Mouse (Mus musculus): Measurements from ENCODE around the gene Rnaseh2a. TPM values are rescaled to one million over a fixed set of nuclear protein-coding genes. Genes with fewer than 3 reads are reported as not detected.

The Rnaseh2a gene
- polyA plus RNA-seq, 1 experiment from 2014 or later: 67.1 TPM

DNA sequence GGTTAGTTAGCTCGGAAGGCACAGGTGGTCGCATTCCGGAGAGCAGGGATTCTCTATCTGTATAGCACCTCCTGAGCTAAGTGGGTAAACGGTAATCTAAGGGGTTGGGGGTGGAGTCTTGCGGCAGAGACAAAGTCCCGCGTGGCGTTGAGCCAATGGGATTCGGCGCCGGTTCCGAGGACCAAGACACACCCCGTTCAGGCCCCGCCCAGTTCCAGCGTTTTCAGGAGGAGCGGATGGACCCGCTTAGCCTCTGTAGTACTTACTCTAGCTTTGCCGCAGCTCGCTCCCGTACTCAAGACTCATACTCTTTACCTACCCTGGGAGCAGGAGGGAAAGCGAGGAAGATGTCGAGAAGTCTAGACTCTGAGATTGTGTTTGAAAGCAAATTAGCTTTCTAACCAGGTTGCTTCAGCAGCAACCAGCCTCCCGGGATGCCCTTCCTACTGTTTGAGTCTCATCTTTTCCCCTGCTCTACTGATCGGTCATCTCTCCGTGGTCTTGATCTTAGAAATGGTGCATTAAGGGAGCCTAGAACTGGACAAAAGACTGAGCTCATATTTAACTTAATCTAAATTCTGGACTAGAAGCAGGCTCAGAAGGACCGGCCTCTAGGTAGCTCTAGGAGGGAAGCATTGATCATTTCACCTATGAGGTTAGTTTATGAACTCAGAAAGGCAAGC lies 24.9 kb downstream of the Rnaseh2a start:
- ATAC-seq: no peak

GRCm38 (mm10) chr8:84943699-84944098 lies 25.9 kb downstream of the Rnaseh2a start:
- no peaks in the 10 kb centered on the region for H3K9me3 ChIP-seq (ENCODE audit: low read length)
- peaks cover 11% of the 10 kb centered on the region for H3K4me1 ChIP-seq (ENCODE audit: insufficient read depth)
- H3K36me3 ChIP-seq (replicated peaks; ENCODE audit: insufficient read depth, low read length): no peaks in the 10 kb centered on the region
- H3K4me3 ChIP-seq (ENCODE audit: low read depth, low read length): no peak overlapping the region
- DNase-seq: no peak
- H3K4me2 ChIP-seq (ENCODE audit: low read depth, low read length): no peak overlapping the region
- peaks cover 60% of the 10 kb centered on the region for H3K27me3 ChIP-seq (ENCODE audit: insufficient read depth, low read length)
- TF ChIP-seq CTCF (IDR thresholded peaks at IDR 0.05; ENCODE audit: low read depth) (no peak), EP300 (IDR thresholded peaks at IDR 0.05; ENCODE audit: low read depth) (no peak)
- no peak overlapping the region for H3K27ac ChIP-seq (ENCODE audit: low read depth)
- WGBS (ENCODE audit: insufficient replicate concordance): 17% methylated on average over 4 of the region's 4 CpGs
- ATAC-seq: no peak
- H3K9ac ChIP-seq (replicated peaks): no peak overlapping the region

More for the DNA sequence above, 24.9 kb downstream of the Rnaseh2a start:
- Histone ChIP-seq H3K36me3 (replicated peaks; ENCODE audit: insufficient read depth, low read length) (no peaks in the 10 kb centered on the region), H3K4me3 (ENCODE audit: low read depth, low read length) (no peak overlapping the region), H3K4me1 (ENCODE audit: insufficient read depth) (peaks cover 11% of the 10 kb centered on the region), H3K9me3 (ENCODE audit: low read length) (no peaks in the 10 kb centered on the region), H3K27me3 (ENCODE audit: insufficient read depth, low read length) (peaks cover 60% of the 10 kb centered on the region), H3K4me2 (ENCODE audit: low read depth, low read length) (peak overlapping the region; percentile 35; the same call in 1 of the 2 replicates), H3K27ac (ENCODE audit: low read depth) (no peak overlapping the region), H3K9ac (replicated peaks) (no peak overlapping the region)
- TF ChIP-seq CTCF (IDR thresholded peaks at IDR 0.05; ENCODE audit: low read depth): no peak
- TF ChIP-seq EP300 (IDR thresholded peaks at IDR 0.05; ENCODE audit: low read depth): no peak
- WGBS (ENCODE audit: insufficient replicate concordance): 4% methylated on average over 26 of the region's 26 CpGs
- DNase-seq: peak; percentile 75

DNA sequence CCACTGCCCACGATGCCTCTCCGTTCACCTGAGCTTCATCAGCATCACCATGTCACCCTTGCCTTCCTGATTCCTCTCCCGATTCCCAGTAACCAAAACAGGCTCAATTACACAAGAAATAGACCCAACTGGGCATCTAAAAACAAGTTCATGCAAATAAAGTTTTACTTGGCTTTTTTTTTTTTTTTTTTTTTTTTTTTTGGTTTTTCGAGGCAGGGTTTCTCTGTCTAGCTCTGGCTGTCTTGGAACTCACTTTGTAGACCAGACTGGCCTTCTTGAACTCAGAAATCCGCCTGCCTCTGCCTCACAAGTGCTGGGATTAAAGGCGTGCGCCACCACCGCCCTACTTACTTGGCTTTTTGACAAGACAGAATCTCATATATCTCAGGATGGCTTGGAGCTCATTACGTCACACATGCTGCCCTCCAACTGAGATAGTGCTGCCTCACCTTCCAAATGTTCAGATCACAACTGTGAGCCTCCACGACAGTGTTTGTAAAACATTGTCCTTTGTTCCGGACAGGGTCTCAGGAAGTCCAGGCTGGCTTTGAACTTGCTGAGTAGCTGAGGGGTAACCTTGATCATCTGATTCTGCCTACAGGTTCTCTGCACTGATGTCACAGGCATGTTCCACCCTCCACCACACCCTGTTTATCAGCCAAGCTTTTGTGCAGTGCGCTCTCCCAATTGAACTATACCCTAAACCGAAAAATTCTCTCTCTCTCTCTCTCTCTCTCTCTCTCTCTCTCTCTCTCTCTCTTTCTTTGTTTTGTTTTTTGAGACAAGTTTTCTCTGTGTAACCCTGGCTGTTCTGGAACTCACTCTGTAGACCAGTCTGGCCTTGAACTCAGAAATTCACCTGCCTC lies 31.7 kb downstream of the Rnaseh2a start:
- no peaks in the 10 kb centered on the region; the same call in none of the 2 replicates for H3K4me1 ChIP-seq (ENCODE audit: insufficient read depth)
- no peak overlapping the region; the same call in 1 of the 2 replicates for H3K4me3 ChIP-seq (ENCODE audit: low read depth, low read length)
- DNase-seq: no peak
- peaks cover 52% of the 10 kb centered on the region for H3K27me3 ChIP-seq (ENCODE audit: insufficient read depth, low read length)
- no peak for ATAC-seq
- H3K36me3 ChIP-seq (replicated peaks; ENCODE audit: insufficient read depth, low read length): no peaks in the 10 kb centered on the region
- H3K27ac ChIP-seq (ENCODE audit: low read depth): no peak overlapping the region
- peak overlapping the region; percentile 70; the same call in 1 of the 2 replicates for H3K4me2 ChIP-seq (ENCODE audit: low read depth, low read length)
- no peaks in the 10 kb centered on the region for H3K9me3 ChIP-seq (ENCODE audit: low read length)
- no peak overlapping the region for H3K9ac ChIP-seq (replicated peaks)
- 53% methylated on average over 13 of the region's 13 CpGs for WGBS (ENCODE audit: insufficient replicate concordance)
- TF ChIP-seq CTCF (IDR thresholded peaks at IDR 0.05; ENCODE audit: low read depth): no peak
- no peak for TF ChIP-seq EP300 (IDR thresholded peaks at IDR 0.05; ENCODE audit: low read depth)

DNA sequence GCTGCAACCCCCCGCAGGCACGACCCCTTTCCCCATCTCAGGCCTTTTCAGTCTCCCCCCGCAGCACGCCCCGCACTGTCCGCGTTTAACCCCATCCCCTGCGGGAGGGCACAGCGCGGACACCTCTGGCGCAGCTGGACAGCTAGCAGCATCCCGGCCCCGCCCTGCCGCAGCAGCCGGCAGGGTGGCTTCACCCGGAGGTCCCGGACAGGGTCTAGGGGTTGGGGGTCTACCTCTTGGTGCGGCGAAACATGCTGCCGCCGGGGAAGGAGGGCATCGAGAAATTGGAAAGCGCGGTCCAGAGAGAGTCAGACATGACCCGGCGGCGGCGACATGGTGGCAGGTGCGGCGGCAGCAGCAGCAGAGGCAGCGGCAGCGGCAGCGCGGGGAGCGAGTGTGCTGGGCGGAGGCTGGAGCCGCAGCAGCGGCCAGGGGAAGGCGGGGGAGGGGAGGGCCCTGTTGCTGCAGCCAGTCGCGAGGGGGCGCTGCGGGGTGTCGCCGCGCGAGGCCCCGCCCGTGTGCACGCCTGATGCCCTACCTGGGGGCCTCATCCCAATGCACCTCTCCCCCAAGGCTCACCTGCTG lies 32.5 kb downstream of the Rnaseh2a start, which contains the start of gene Mast1:
Gene Mast1, minus strand, starts transcription at position 398 of the 585 bp plus-strand sequence.
- Histone ChIP-seq H3K9me3 (ENCODE audit: low read length) (no peaks in the 10 kb centered on the region), H3K27me3 (ENCODE audit: insufficient read depth, low read length) (peaks cover 52% of the 10 kb centered on the region), H3K27ac (ENCODE audit: low read depth) (no peak within 1 kb of the TSS), H3K4me2 (ENCODE audit: low read depth, low read length) (peak within 1 kb of the TSS; percentile 70), H3K9ac (replicated peaks) (0 out of 2 replicates have a peak within 1 kb of the TSS, but pooled peaks have one; percentile 16), H3K36me3 (replicated peaks; ENCODE audit: insufficient read depth, low read length) (no peaks in the 10 kb centered on the region), H3K4me1 (ENCODE audit: insufficient read depth) (no peaks in the 10 kb centered on the region; the same call in none of the 2 replicates), H3K4me3 (ENCODE audit: low read depth, low read length) (peak within 1 kb of the TSS; percentile 44)
- 2% methylated on average over 46 of the region's 50 CpGs for WGBS (ENCODE audit: insufficient replicate concordance)
- peak; percentile 67 for ATAC-seq
- DNase-seq: peak; percentile 80
- TF ChIP-seq CTCF (IDR thresholded peaks at IDR 0.05; ENCODE audit: low read depth): peak; percentile 69
- TF ChIP-seq EP300 (IDR thresholded peaks at IDR 0.05; ENCODE audit: low read depth): no peak

DNA sequence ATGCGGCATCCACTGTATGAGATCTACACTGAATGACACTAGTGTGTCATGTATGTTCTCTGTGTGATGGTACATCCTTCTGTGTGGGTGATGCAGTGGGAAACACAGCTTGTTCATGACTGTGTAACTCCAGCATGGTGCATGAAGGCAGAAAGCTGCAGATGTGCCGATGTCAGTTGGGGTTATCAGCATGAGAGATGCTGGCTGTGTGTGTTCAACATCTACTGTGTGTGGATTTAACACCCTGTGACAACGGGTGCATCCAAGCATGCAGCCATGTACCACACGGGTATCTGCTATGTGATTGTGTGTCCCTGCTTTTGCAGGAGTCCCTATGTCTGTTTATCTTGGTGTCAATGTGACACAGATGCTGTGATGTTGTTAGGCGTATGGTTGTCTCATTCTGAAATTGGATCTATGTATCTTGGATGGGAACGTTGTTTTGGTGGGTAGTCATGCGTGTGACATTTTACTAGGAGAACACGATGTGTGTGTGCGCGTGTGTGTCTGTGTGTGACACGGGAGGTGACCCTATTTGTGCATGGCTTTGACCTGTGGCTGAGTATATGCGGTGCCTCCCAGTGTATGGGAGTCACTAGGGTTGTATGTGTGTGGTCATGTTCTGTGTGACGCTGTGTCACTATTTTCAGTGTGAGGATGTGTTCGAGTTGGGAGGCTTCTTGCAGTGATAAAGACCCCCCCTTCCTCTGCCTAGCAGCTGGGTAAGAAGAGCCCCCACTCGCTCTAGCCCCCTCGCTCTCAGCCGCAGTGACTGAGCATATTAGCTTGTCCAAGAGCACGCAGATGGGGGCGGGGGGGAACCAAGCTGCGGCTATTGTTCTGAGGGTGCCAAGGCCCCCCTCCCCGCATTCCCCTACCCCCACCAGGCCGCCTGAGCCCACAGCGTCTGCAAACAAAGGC lies 33.3 kb downstream of the Rnaseh2a start:
- ATAC-seq (no peak), DNase-seq (no peak)
- Histone ChIP-seq H3K4me2 (ENCODE audit: low read depth, low read length) (peak overlapping the region; percentile 70), H3K9ac (replicated peaks) (no peak overlapping the region), H3K27ac (ENCODE audit: low read depth) (no peak overlapping the region), H3K36me3 (replicated peaks; ENCODE audit: insufficient read depth, low read length) (no peaks in the 10 kb centered on the region), H3K4me3 (ENCODE audit: low read depth, low read length) (peak overlapping the region; percentile 44), H3K9me3 (ENCODE audit: low read length) (no peaks in the 10 kb centered on the region), H3K27me3 (ENCODE audit: insufficient read depth, low read length) (peaks cover 54% of the 10 kb centered on the region), H3K4me1 (ENCODE audit: insufficient read depth) (no peaks in the 10 kb centered on the region; the same call in none of the 2 replicates)
- 25% methylated on average over 23 of the region's 23 CpGs for WGBS (ENCODE audit: insufficient replicate concordance)
- TF ChIP-seq EP300 (IDR thresholded peaks at IDR 0.05; ENCODE audit: low read depth) (no peak), CTCF (IDR thresholded peaks at IDR 0.05; ENCODE audit: low read depth) (no peak)

Measured in liver, postnatal 0 days (tissue).